Mouse (Mus musculus) thymus, postnatal 4 days (tissue): ENCODE results near the gene Smim14.
"Not testable (repeated sequence)": the region's sequence is repeated elsewhere in the genome, so short reads cannot be mapped to it uniquely, and the experiment has no call there.

Experiments used
- DNase-seq: peaks from one replicate; pipeline ENCODE4 v3.0.0; 2021

Smim14 gene

GRCm38 (mm10) chr5:65536751-65537419 is at the start of gene Smim14, which contains the start of gene Ube2k:
Gene Smim14, minus strand, starts transcription at chr5:65537184.
Gene Ube2k, plus strand, starts transcription at chr5:65537233.
- peak; percentile 97 for DNase-seq

GRCm38 (mm10) chr5:65586291-65586690 is 49.3 kb upstream of the Smim14 start:
- no peak for DNase-seq

DNA sequence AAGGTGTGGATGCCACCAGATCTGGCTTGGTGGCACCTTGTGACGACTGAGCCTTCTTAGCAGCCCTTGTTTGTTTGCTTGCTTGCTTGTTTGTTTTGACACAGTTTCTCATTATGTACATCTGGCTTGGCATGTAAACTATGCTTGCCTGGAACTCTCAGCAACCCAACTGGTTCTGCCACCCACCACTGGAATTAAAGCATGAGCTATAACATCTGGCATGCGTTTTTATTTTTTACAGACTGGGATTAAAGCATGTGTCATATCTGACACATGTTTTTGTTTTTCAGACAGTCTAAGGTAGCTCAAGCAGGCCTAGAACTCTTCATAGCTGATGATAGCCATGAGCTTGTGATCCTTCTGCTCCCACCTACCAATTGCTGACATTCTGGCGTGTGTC is 41.6 kb upstream of the Smim14 start:
- DNase-seq, result no peak

DNA sequence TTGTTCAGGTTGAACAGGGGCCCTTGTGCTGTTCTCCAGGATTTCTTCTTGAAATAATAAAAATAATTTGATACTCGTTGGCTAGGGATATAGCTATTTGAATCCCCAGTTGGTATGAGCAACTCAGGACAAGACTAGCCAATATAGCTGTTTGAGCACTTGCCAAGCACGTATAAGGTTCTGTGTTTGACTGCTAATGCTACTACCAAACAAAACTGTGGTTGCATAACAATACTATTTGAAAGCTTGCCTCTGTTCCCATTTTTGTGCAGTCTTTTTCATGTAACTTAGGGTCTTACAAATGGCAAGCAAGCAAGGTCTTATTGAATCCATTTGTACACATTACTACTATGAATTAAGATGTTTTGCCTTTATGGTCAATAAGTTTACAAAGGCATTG is 38.9 kb upstream of the Smim14 start:
- no peak for DNase-seq

- no peak for DNase-seq
These were observed 37.9 kb upstream of the Smim14 start for GRCm38 (mm10) chr5:65574876-65575275.

GRCm38 (mm10) chr5:65565486-65565885 is 28.5 kb upstream of the Smim14 start:
- DNase-seq, result no peak

DNA sequence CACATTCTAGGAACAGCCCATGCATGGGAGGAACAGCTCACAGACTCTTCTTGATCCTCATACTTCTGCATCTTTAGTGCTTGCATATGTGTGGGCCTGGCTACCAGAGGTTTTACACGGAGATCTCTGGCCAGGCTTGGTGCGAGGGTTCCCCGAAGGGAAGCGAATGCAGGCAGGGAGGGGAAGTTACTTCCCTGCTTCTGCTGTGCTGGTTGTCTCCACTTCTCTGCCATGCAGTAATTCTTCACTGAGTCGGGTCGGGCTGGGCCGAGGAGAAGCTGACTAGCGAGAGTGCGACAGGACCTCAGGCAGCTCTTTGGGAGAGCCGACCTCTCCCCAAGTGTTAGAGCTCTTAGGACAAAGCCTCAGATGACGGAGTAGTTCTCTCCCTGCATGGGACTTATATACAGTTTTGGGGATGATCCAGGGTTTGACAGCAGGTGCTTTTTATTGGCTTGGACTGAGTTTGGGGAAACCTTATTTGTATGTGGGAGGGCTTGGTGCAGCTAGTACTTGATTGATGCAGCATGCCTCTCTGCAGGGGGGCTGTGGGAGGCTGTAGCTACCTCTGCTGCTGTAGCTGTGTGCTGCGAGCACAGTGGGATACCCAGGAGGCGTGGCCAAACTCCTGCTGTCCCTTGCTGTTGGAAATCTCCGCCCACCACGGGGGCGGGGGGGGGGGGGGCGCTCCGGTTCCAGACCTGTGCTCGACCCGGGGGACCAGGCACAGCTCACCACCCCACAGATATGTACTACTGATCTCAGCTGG is 24.3 kb upstream of the Smim14 start:
- DNase-seq, result no peak

GRCm38 (mm10) chr5:65557109-65557508 is 20.1 kb upstream of the Smim14 start:
- no peak for DNase-seq

GRCm38 (mm10) chr5:65549677-65550076 is 12.7 kb upstream of the Smim14 start:
- no peak for DNase-seq

GRCm38 (mm10) chr5:65544616-65545015 is 7.6 kb upstream of the Smim14 start:
- no peak for DNase-seq

DNA sequence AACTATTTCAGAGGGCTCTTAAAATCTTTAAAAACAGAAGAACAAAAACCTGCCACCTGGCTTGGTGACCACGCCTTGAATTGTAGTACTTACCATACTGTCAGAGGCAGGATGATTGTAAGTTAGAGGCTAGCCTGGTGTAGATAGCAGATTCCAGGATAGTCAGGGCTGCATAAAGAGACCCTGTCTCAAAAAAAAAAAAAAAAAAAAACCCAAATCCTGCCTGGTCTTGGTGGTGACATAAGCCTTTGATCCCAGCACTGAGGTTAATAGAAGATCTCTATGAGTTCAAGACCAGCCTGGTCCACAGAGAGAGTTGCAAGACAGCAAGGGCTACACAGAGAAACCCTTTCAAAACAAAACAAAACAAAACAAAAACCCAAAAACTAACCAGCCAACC is 6.5 kb upstream of the Smim14 start:
- DNase-seq, result no peak

GRCm38 (mm10) chr5:65541889-65542288 is 4.9 kb upstream of the Smim14 start:
- no peak for DNase-seq

- DNase-seq, result peak; percentile 13
These were observed 2.8 kb upstream of the Smim14 start for GRCm38 (mm10) chr5:65539786-65540185.

- DNase-seq, result no peak
These were observed 1.8 kb upstream of the Smim14 start for GRCm38 (mm10) chr5:65538829-65539228.

DNA sequence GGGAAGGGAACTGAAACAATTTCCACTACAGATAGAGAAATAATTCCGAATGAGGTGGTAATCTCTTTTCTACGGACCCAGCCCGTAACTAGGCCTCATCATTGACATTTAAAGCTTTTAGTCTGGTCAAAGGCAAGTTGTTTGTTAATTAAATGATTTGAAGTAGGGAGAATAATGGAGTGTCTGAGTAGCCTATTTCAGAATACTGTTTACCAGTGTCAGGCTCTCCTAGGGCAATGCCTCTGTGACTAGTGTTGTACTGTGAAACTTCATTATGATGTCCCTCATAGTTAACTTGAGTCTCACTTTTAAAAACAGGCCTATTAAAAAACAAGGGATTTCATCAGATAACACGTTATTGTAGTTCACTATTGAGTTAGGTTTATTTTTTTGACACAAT is 1.1 kb upstream of the Smim14 start:
- no peak for DNase-seq

DNA sequence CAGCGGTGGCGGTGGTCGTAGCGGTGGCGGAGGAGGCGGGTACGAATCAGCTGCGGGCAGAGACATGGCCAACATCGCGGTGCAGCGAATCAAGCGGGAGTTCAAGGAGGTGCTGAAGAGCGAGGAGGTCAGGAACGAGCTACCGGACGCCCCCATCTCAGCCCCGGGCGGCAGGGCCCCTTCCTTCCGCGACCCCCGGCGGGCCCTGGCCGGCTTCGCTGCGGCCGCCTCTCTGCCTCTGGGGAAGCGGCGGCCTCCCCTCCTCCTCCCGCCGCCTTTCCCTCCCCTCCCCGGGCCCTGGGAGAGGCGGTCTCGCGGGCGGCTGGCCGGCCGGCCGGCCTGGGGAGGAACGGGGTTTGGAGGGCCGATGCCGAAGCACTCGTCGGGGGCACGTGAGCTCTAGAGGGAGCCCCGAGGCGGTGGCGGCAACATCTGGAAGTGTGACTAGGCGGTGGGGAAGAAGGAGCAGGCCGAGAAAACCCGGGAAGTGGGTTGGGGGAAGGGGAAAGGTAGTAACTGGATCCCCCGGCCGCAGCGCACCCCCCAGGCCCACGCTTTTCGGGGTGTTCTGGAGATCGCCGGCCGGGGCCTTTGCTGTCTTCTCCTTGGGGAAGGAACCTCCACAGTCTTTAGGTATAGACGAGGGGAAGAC is 562 bp upstream of the Smim14 start:
- DNase-seq, result peak; percentile 62

DNA sequence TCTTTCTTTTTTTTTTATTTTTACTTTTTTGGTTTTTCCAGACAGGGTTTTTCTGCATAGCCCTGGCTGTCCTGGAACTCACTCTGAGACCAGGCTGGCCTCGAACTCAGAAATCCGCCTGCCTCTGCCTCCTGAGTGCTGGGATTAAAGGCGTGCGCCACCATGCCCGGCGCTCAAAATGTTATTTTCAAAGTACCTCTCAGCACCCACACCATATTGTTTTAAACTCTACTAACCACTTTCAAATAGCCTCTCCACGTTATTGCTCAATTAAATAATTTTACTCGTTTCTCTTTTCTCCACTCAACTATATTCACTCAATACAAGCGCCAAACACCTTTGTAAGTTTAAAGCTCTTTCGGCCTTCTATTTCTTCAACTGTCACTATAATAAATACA is 917 bp downstream of the Smim14 start:
- not testable (repeated sequence) for DNase-seq

- peak; percentile 19 for DNase-seq
These were observed 1.4 kb downstream of the Smim14 start for GRCm38 (mm10) chr5:65535457-65536067.

DNA sequence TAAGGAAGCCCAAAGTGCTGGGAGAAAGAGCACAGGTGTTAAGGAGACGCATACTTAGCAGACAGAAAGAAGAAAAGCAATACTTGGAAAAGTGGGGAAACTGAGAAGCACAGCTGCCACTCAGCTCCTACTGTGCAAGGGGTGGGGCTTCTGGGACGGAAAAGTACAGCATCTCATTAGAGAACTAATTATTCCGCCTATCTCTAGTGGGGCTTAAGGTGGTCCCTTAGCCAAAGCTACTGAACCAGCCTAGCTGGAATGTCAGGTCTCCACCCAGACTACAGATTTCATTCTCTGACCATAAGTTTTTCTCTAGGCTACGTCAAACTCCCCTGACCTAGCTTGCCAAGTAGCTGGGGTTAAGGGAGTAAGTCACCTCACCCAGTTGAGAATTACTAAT is 2.5 kb downstream of the Smim14 start:
- no peak for DNase-seq

GRCm38 (mm10) chr5:65531283-65531682 is 5.7 kb downstream of the Smim14 start:
- DNase-seq, result no peak

DNA sequence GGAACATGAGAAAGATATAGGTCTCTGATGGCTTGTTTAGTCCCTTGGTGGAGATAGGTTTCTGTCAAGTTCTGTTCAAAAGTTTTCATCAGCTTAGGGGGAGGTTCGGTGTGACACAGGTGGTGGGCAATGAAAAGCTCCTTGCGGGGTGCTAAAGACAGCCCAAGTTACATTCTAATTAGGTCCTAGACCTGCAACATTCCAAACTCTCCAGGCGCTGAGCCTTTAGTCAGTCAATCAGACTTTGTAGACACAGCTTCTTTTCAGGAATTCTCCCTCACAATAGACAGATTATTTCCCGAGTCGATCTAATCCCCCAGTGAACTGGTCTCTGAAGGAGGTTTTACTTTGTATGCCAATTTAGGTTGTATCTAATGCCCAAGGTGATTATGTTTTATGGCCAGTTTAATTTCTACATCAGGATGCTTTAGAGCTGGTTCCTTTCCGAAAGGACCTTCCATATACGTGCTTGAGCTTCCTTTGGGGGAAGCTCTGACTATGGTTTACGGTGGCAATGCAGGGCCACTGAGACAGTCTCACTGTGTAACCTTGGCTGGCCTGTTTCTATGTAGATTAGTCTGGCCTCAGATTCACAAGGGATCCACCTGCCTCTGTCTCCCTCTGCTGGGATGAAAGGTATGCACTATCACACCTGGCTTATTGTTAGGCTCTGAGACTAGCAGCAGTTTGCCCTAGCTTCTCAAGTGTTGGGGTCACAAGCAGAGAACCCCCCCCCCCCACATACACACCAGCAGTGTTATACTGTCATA is 11.1 kb downstream of the Smim14 start:
- DNase-seq, result peak; percentile 29

GRCm38 (mm10) chr5:65524831-65525230 is 12.2 kb downstream of the Smim14 start:
- DNase-seq, result no peak

DNA sequence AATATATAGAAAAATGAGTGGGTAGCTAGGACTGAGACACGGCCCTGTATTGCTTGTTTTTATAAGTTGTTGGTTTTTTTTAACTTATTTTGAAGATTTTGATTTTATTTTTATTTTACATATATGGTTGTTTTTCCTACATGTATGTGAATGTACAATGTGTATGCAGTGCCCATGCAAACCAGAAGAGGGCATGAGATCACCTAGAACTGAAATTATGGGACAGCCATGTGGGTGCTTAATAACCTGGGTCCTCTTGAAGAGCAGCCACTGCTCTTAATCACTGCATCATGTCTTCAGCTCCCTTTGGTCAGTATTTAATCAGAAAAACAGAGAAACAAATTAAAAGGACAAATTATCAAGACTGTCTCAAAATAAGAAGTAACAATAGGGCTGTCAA is 15.2 kb downstream of the Smim14 start:
- DNase-seq, result peak; percentile 47
